Mouse (Mus musculus) limb, embryonic 15.5 days (tissue): ENCODE results near the gene Slc22a20. TPM values are rescaled to one million over a fixed set of nuclear protein-coding genes. Genes with fewer than 3 reads are reported as not detected.

Source experiments
- ATAC-seq: fragments of 200-750 bp; cut with Nextera tagmentation; 2 replicates; pipeline ENCODE4 v1.8.0; 2017; ENCODE audit warnings: low read depth, moderate TSS enrichment; ENCODE audit not compliant: insufficient number of reproducible peaks, low FRiP score, low TSS enrichment
- H3K27ac ChIP-seq: fragments of 300-500 bp; sonication (generic); 2 replicates; pipeline ENCODE4 v1.5.1; 2015; ENCODE audit warnings: moderate library complexity, mild to moderate bottlenecking, inconsistent platforms
- H3K27me3 ChIP-seq: fragments of 300-500 bp; sonication (generic); 2 replicates; pipeline ENCODE4 v1.6.1; 2015; ENCODE audit warnings: inconsistent platforms
- H3K36me3 ChIP-seq: fragments of 300-500 bp; sonication (generic); 2 replicates; pipeline ENCODE4 v1.6.1; 2015; ENCODE audit warnings: inconsistent platforms
- H3K4me1 ChIP-seq: fragments of 300-500 bp; sonication (generic); 2 replicates; pipeline ENCODE4 v1.6.1; 2015; ENCODE audit warnings: inconsistent platforms
- H3K4me2 ChIP-seq: fragments of 300-500 bp; sonication (generic); 2 replicates; pipeline ENCODE4 v1.6.1; 2015; ENCODE audit warnings: mild to moderate bottlenecking, inconsistent platforms
- H3K4me3 ChIP-seq: fragments of 300-500 bp; sonication (generic); 2 replicates; pipeline ENCODE4 v1.5.1; 2015; ENCODE audit warnings: mild to moderate bottlenecking, inconsistent platforms
- H3K9ac ChIP-seq: fragments of 300-500 bp; sonication (generic); 2 replicates; pipeline ENCODE4 v1.6.1; 2015; ENCODE audit warnings: inconsistent platforms
- H3K9me3 ChIP-seq: fragments of 300-500 bp; sonication (generic); 2 replicates; pipeline ENCODE4 v1.6.1; 2016; ENCODE audit warnings: inconsistent platforms
- WGBS: fragments of 180-500 bp; shearing (Covaris S2); methylation state at CpG from one replicate; pipeline ENCODE4 v1.1.7; 2015; 5-methylcytosine and 5-hydroxymethylcytosine counted together
- polyA plus RNA-seq: library from polyadenylated mRNA; unstranded; fragments of >200 nt; fragmentation: Nextera tagmentation; extraction: Ambion mirVana; gene quantifications from 2 replicates; pipeline ENCODE4 v1.2.1, GENCODE M21; 2015

The Slc22a20 gene
- polyA plus RNA-seq, 1 experiment from 2014 or later: not detected

- ATAC-seq: no peak
- Histone ChIP-seq H3K9me3 (no peaks in the 10 kb centered on the region), H3K4me3 (peak overlapping the region; percentile 59; the same call in 1 of the 2 replicates), H3K4me1 (peaks cover 32% of the 10 kb centered on the region), H3K36me3 (peaks cover 3% of the 10 kb centered on the region; the same call in 1 of the 2 replicates), H3K27ac (no peak overlapping the region), H3K27me3 (peaks cover 7% of the 10 kb centered on the region; the same call in 1 of the 2 replicates), H3K4me2 (peak overlapping the region; percentile 90; the same call in 1 of the 2 replicates), H3K9ac (no peak overlapping the region)
- WGBS: 81% methylated on average over 10 of the region's 10 CpGs
These were observed 27.7 kb upstream of the Slc22a20 start for GRCm38 (mm10) chr19:6013691-6014090.

DNA sequence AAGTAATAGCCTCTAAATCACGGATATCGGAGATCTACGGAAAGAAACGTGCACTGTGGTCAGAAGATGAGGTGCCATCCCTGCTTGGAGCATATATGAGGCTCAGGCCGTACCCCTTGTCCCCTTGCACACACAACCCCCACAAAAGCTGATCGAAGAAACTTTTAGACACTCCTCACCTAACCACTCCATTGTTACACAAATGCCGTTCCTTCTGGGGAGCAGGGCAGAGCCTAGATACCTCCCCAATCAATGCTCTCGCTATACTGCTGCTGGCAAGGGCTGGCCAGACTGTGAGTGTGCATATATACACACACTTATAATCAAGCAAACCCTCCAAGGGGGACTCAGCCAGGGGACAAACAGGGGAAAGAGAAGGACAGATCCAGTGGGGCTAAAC lies 23.2 kb upstream of the Slc22a20 start:
- Histone ChIP-seq H3K9ac (no peak overlapping the region), H3K36me3 (peaks cover 19% of the 10 kb centered on the region; the same call in 1 of the 2 replicates), H3K4me2 (no peak overlapping the region), H3K9me3 (no peaks in the 10 kb centered on the region), H3K27me3 (no peaks in the 10 kb centered on the region), H3K27ac (no peak overlapping the region), H3K4me1 (peaks cover 16% of the 10 kb centered on the region), H3K4me3 (no peak overlapping the region)
- ATAC-seq: no peak
- WGBS: 81% methylated on average over 8 of the region's 8 CpGs

- ATAC-seq: no peak
- Histone ChIP-seq H3K9me3 (no peaks in the 10 kb centered on the region), H3K36me3 (peaks cover 19% of the 10 kb centered on the region; the same call in 1 of the 2 replicates), H3K4me2 (no peak overlapping the region), H3K9ac (no peak overlapping the region), H3K4me3 (no peak overlapping the region), H3K4me1 (peaks cover 9% of the 10 kb centered on the region), H3K27ac (no peak overlapping the region), H3K27me3 (no peaks in the 10 kb centered on the region)
- 31% methylated on average over 13 of the region's 13 CpGs for WGBS
These were observed 21.1 kb upstream of the Slc22a20 start for GRCm38 (mm10) chr19:6007013-6007412.

DNA sequence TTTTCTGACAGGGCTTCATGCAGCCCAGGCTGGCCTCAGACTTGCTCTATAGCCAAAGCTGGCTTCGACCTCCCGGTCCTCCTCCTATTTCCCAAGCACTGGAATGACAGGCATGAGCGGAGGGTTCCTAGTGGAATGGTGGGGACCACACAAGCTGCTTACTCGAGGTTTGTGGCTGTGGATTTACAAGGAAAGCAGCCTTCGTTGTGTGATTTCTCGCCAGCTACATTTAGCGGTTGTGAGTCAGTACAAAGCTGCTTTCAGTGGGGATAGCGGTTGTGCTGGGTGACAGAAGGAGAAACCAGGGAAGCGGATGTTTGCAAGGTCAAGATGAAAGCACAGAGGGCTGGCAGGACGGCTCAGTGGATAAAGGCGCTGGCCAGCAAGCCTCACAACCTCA lies 19.6 kb upstream of the Slc22a20 start:
- Histone ChIP-seq H3K4me3 (no peak overlapping the region), H3K4me1 (peaks cover 9% of the 10 kb centered on the region), H3K4me2 (no peak overlapping the region), H3K27me3 (no peaks in the 10 kb centered on the region), H3K36me3 (peaks cover 21% of the 10 kb centered on the region; the same call in 1 of the 2 replicates), H3K27ac (no peak overlapping the region), H3K9me3 (no peaks in the 10 kb centered on the region), H3K9ac (no peak overlapping the region)
- 58% methylated on average over 11 of the region's 11 CpGs for WGBS
- ATAC-seq: no peak; the same call in 1 of the 2 replicates

DNA sequence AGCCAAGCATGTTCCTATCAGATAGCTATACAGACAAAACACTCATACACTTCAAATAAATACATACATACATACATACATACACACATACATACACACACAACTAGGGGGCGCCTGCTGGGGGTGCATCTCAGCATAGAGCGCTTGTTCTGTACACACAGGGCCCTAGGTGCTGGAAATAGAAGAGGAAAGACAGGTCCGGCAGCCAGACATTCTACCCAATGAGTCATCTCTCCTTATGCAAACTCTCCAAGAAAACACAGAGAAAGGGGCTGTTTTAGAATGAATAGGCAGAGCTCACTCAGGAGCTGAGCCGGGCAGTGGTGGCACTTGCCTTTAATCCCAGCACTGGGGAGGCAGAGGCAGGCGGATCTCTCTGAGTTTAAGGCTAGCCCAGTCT lies 14.0 kb upstream of the Slc22a20 start:
- ATAC-seq: no peak
- WGBS: 79% methylated on average over 5 of the region's 5 CpGs

DNA sequence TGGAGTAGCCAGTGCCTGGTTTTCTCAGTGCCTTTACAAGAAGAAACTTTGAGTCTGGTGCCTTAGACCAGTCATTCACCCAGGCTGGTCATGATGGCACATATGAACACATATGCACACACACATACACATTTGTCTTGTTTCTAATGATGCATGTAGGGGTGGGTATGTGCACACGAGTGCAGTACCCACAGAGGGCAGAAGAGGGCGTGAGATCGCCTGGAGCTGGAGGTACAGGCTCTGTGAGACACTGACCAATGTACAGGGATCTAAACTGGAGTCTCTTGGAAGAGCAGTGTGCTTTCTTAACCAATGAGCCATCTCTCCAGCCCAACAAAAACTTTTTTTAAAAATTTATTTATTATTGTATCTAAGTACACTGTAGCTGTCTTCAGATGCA lies 12.2 kb upstream of the Slc22a20 start:
- H3K27me3 ChIP-seq: no peaks in the 10 kb centered on the region
- 88% methylated on average over 3 of the region's 3 CpGs for WGBS
- H3K27ac ChIP-seq: no peak overlapping the region
- H3K4me3 ChIP-seq: no peak overlapping the region
- H3K4me2 ChIP-seq: no peak overlapping the region
- ATAC-seq: no peak
- no peaks in the 10 kb centered on the region for H3K9me3 ChIP-seq
- peaks cover 16% of the 10 kb centered on the region for H3K36me3 ChIP-seq
- H3K4me1 ChIP-seq: no peaks in the 10 kb centered on the region
- H3K9ac ChIP-seq: no peak overlapping the region

More for the DNA sequence above, 14.0 kb upstream of the Slc22a20 start:
- Histone ChIP-seq H3K4me2 (no peak overlapping the region), H3K27ac (no peak overlapping the region), H3K4me3 (no peak overlapping the region), H3K36me3 (peaks cover 4% of the 10 kb centered on the region; the same call in 1 of the 2 replicates), H3K4me1 (no peaks in the 10 kb centered on the region), H3K9me3 (no peaks in the 10 kb centered on the region), H3K9ac (no peak overlapping the region), H3K27me3 (no peaks in the 10 kb centered on the region)

DNA sequence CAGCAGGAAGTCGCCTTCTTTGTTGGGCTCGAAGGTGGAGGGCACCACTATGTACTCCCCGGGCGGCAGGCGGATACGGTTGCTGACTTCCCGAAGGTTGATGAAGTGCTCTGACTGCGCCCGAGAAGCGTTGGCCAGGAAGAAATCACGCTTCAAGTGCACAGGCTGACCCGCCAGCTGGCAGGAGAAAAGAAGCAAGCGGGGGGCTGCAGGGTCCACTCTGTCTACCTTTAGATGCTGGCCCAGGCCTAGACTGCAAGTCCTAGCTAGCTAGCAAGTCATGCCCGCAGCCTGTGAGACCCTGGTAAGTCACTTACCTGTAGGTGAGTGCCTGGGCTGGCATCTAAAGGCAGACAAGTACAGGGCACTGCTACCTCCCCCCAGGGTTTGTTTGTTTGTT lies 8.8 kb upstream of the Slc22a20 start:
- ATAC-seq: no peak
- no peak overlapping the region for H3K4me2 ChIP-seq
- no peak overlapping the region for H3K4me3 ChIP-seq
- no peak overlapping the region for H3K27ac ChIP-seq
- WGBS: 83% methylated on average over 14 of the region's 14 CpGs
- H3K27me3 ChIP-seq: no peaks in the 10 kb centered on the region
- H3K9ac ChIP-seq: no peak overlapping the region
- H3K4me1 ChIP-seq: peaks cover 13% of the 10 kb centered on the region
- peaks cover 31% of the 10 kb centered on the region for H3K36me3 ChIP-seq
- no peaks in the 10 kb centered on the region for H3K9me3 ChIP-seq

DNA sequence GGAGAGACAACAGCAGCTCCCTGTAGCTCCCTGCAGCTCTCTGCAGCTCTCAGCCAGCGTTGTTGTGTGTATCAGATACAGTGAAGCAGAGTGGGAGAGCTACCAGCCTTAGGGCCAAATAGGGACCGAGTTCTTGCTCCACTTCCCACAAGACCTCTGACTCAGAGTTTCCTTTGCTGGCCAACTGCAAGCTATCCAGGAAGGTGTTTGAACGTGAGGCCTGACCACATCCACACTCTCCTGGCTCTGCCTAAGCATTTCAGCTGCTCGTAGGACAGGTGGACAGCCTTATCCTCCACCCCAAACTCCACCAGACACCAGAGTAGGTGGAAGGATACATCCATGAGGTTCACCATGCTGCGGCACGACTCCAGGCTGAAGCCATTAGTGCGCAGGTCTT lies 6.1 kb upstream of the Slc22a20 start:
- H3K27ac ChIP-seq: no peak overlapping the region
- no peak overlapping the region for H3K4me2 ChIP-seq
- no peak overlapping the region for H3K9ac ChIP-seq
- H3K36me3 ChIP-seq: peaks cover 39% of the 10 kb centered on the region
- WGBS: 77% methylated on average over 7 of the region's 7 CpGs
- H3K4me1 ChIP-seq: peaks cover 23% of the 10 kb centered on the region
- ATAC-seq: no peak
- H3K27me3 ChIP-seq: no peaks in the 10 kb centered on the region
- H3K4me3 ChIP-seq: no peak overlapping the region
- no peaks in the 10 kb centered on the region for H3K9me3 ChIP-seq

- H3K4me1 ChIP-seq: peaks cover 23% of the 10 kb centered on the region
- H3K4me3 ChIP-seq: no peak overlapping the region
- H3K4me2 ChIP-seq: no peak overlapping the region
- peaks cover 39% of the 10 kb centered on the region for H3K36me3 ChIP-seq
- 82% methylated on average over 7 of the region's 7 CpGs for WGBS
- H3K27ac ChIP-seq: no peak overlapping the region
- ATAC-seq: no peak
- no peak overlapping the region for H3K9ac ChIP-seq
- H3K9me3 ChIP-seq: no peaks in the 10 kb centered on the region
- no peaks in the 10 kb centered on the region for H3K27me3 ChIP-seq
These were observed 5.5 kb upstream of the Slc22a20 start for GRCm38 (mm10) chr19:5991467-5991866.

DNA sequence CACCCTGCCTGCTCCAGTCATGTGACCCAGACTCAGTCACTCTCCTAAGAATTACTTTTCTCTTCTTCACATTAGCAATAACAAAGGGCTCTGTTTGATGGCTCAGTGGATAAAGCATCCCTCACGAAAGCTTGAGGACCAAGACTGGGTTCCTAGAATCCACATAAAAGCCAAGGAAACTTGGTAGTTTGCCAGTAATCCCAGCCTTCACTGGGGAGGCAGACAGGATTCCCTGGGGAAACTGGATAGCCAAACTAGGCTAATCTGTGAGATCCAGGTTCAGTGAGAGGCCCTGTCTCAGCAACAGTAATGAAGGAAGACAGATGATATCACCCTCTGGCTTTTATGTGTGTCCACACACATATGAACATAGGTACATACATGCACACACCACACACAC lies 5.0 kb upstream of the Slc22a20 start:
- H3K4me2 ChIP-seq: no peak overlapping the region
- H3K4me1 ChIP-seq: peaks cover 23% of the 10 kb centered on the region
- peaks cover 39% of the 10 kb centered on the region for H3K36me3 ChIP-seq
- H3K4me3 ChIP-seq: no peak overlapping the region
- 62% methylated on average over 1 of the region's 1 CpGs for WGBS
- H3K9me3 ChIP-seq: no peaks in the 10 kb centered on the region
- no peaks in the 10 kb centered on the region for H3K27me3 ChIP-seq
- H3K9ac ChIP-seq: no peak overlapping the region
- peak overlapping the region; percentile 22; the same call in 1 of the 2 replicates for H3K27ac ChIP-seq
- no peak for ATAC-seq

DNA sequence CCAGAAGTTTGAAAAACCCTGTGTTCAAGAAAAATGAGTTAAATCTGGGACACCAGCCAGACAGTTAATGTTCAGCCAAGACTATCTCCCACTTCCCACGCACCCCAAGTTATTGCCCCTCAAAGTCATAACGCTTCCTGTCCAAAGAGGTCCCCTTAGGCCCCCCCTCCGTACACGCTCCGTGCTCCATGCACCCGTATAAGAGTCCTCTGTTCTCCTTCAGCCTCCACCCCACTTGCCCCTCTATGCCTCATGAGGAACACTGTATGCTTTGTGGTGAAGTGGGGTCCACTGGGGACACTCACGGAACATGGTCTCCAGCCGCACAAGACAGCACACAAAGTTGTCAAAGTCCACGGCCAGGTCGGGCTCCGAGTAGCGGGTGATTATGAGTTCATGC lies 4.1 kb upstream of the Slc22a20 start:
- Histone ChIP-seq H3K4me3 (no peak overlapping the region), H3K27me3 (no peaks in the 10 kb centered on the region), H3K9me3 (no peaks in the 10 kb centered on the region), H3K27ac (peak overlapping the region; percentile 48), H3K4me2 (no peak overlapping the region), H3K4me1 (peaks cover 23% of the 10 kb centered on the region), H3K36me3 (peaks cover 38% of the 10 kb centered on the region), H3K9ac (no peak overlapping the region)
- ATAC-seq: no peak; the same call in 1 of the 2 replicates
- WGBS: 73% methylated on average over 12 of the region's 12 CpGs

DNA sequence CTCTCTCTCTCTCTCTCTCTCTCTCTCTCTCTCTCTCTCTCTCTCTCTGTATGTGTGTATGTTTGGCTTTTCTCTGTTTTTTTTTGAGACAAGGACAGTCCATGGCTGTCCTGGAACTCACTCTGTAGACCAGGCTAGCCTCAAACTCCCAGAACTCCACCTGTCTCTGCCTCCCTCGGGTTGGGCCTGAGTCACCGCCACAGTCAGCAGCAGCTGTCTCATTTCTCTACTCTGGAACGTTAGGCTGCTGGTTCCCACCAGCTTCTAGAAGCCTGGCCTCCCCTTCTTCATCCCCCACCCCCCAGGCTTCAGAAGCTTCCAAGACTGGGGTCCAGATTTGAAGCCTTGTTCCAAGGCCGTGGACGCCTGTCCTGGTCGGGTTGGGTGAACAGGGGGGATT lies 3.6 kb upstream of the Slc22a20 start:
- H3K36me3 ChIP-seq: peaks cover 34% of the 10 kb centered on the region
- 69% methylated on average over 6 of the region's 6 CpGs for WGBS
- H3K4me3 ChIP-seq: no peak overlapping the region
- peaks cover 23% of the 10 kb centered on the region for H3K4me1 ChIP-seq
- no peaks in the 10 kb centered on the region for H3K27me3 ChIP-seq
- no peak for ATAC-seq
- H3K9me3 ChIP-seq: no peaks in the 10 kb centered on the region
- H3K27ac ChIP-seq: peak overlapping the region; percentile 48; the same call in 1 of the 2 replicates
- no peak overlapping the region for H3K9ac ChIP-seq
- H3K4me2 ChIP-seq: no peak overlapping the region
